Mouse (Mus musculus): ENCODE results near the gene Gm21958. TPM values are rescaled to one million over a fixed set of nuclear protein-coding genes. Genes with fewer than 3 reads are reported as not detected.

Gm21958 gene
- polyA plus RNA-seq, 1 experiment from 2014 or later: 0.34 TPM

DNA sequence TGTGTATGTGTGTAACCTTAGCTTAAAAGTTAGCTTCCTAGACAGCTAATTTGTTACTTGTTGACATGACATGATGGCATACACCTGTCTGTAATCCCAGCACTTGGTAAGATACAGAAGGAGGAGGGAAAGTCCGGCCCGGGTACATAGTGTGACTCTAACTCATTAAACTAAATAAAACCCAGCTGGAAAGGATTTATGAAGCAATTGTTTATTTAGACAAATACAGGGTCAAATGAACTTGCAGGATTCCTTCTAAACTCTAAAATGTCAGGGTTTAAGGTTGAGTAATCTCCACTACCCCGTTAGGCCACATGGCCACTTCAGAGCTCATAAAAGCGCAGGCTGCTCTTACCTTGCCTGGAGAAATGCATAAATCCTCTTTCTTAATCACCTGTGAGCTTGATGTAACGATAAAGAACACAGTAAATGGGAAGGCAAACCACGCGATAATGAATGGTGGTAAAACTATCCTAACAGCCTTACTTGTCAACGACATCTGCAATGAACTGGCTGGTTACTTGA is 17.5 kb upstream of the Gm21958 start:
- Histone ChIP-seq H3K4me1 (ENCODE audit: control insufficient read depth, insufficient read depth, low read length) (peaks cover 9% of the 10 kb centered on the region; the same call in 1 of the 2 replicates), H3K9ac (ENCODE audit: low read depth, low read length) (no peak overlapping the region), H3K4me2 (no peak overlapping the region), H3K27me3 (ENCODE audit: control insufficient read depth, insufficient read depth, low read length) (no peaks in the 10 kb centered on the region), H3K4me3 (ENCODE audit: low read depth, low read length) (no peak overlapping the region), H3K9me3 (replicated peaks; ENCODE audit: control insufficient read depth, low read length) (no peaks in the 10 kb centered on the region), H3K27ac (ENCODE audit: low read depth, low read length) (no peak overlapping the region), H3K36me3 (ENCODE audit: control insufficient read depth, insufficient read depth, low read length) (peaks cover 25% of the 10 kb centered on the region)
- 84% methylated on average over 8 of the region's 8 CpGs for WGBS (ENCODE audit: insufficient replicate concordance)
- ATAC-seq (replicated peaks; ENCODE audit: insufficient number of reproducible peaks, low FRiP score, low TSS enrichment): no peak

DNA sequence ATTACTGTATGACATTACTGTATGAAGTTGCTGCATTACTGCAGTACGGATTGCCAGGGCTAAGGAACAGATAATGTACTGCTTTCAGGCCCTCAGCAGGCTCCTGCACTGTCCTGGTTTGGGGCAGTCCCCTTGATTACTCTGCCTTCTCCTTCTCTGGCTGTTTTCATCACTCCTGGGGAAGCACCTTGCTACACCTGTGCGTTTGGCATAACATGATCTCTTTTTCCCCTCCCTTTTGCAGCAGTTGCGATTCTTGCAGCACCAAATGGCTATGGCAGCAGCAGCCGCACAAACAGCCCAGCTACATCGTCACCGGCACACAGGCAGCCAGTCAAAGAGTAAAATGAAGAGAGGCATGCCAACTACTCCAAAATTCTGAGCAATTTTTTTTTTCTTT is 13.9 kb upstream of the Gm21958 start:
- H3K9ac ChIP-seq (ENCODE audit: low read depth, low read length): no peak overlapping the region
- no peak overlapping the region for H3K4me3 ChIP-seq (ENCODE audit: low read depth, low read length)
- H3K4me2 ChIP-seq: no peak overlapping the region
- H3K36me3 ChIP-seq (ENCODE audit: control insufficient read depth, insufficient read depth, low read length): peaks cover 25% of the 10 kb centered on the region
- no peaks in the 10 kb centered on the region for H3K9me3 ChIP-seq (replicated peaks; ENCODE audit: control insufficient read depth, low read length)
- peaks cover 6% of the 10 kb centered on the region; the same call in 1 of the 2 replicates for H3K4me1 ChIP-seq (ENCODE audit: control insufficient read depth, insufficient read depth, low read length)
- WGBS (ENCODE audit: insufficient replicate concordance): 90% methylated on average over 6 of the region's 6 CpGs
- ATAC-seq (replicated peaks; ENCODE audit: insufficient number of reproducible peaks, low FRiP score, low TSS enrichment): no peak
- no peaks in the 10 kb centered on the region for H3K27me3 ChIP-seq (ENCODE audit: control insufficient read depth, insufficient read depth, low read length)
- H3K27ac ChIP-seq (ENCODE audit: low read depth, low read length): no peak overlapping the region

DNA sequence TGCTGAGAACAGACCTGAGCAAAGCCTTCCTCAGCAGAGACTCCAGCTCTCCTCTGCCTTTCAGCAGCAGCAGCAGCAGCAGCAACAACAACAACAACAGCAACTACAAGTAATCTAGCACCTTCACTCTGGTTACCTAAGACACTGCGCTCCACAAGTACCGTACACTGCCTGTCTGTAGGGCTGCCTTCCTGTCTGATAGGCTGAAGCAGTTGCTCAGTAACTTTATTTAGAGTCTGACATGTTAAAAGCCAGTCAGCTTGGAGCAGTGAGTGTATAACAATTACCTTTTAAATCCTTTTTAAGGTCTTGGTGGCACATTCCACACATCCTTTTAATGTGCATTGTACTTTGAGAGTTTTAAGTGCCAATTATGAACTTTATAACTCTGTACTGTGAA is 13.4 kb upstream of the Gm21958 start:
- WGBS (ENCODE audit: insufficient replicate concordance): 91% methylated on average over 2 of the region's 2 CpGs
- Histone ChIP-seq H3K4me1 (ENCODE audit: control insufficient read depth, insufficient read depth, low read length) (peaks cover 2% of the 10 kb centered on the region; the same call in 1 of the 2 replicates), H3K27me3 (ENCODE audit: control insufficient read depth, insufficient read depth, low read length) (no peaks in the 10 kb centered on the region), H3K4me2 (no peak overlapping the region), H3K9ac (ENCODE audit: low read depth, low read length) (no peak overlapping the region), H3K36me3 (ENCODE audit: control insufficient read depth, insufficient read depth, low read length) (peaks cover 25% of the 10 kb centered on the region), H3K27ac (ENCODE audit: low read depth, low read length) (no peak overlapping the region), H3K4me3 (ENCODE audit: low read depth, low read length) (no peak overlapping the region), H3K9me3 (replicated peaks; ENCODE audit: control insufficient read depth, low read length) (no peaks in the 10 kb centered on the region)
- no peak for ATAC-seq (replicated peaks; ENCODE audit: insufficient number of reproducible peaks, low FRiP score, low TSS enrichment)

DNA sequence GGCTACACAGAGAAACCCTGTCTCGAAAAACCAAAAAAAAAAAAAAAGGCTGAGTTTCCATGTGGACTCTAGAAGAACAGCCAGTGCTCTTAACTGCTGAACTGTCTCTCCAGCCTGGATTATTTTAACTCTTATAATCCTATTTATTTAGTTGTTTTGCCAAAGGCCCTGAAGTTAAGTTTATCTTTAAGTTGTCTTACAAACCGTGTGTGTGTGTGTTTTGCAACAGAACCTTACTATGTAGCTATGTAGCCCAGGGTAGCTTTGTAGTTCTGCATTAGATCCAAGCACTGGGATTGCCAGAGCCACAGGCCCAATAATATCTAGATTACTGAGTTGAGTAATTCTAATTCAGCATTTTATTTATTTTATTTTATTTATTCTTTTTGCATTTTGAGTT is 11.2 kb upstream of the Gm21958 start:
- no peak overlapping the region for H3K9ac ChIP-seq (ENCODE audit: low read depth, low read length)
- H3K4me3 ChIP-seq (ENCODE audit: low read depth, low read length): no peak overlapping the region
- no peak for ATAC-seq (replicated peaks; ENCODE audit: insufficient number of reproducible peaks, low FRiP score, low TSS enrichment)
- H3K27ac ChIP-seq (ENCODE audit: low read depth, low read length): no peak overlapping the region
- no peaks in the 10 kb centered on the region for H3K27me3 ChIP-seq (ENCODE audit: control insufficient read depth, insufficient read depth, low read length)
- no peaks in the 10 kb centered on the region for H3K9me3 ChIP-seq (replicated peaks; ENCODE audit: control insufficient read depth, low read length)
- H3K4me2 ChIP-seq: no peak overlapping the region
- no peaks in the 10 kb centered on the region for H3K4me1 ChIP-seq (ENCODE audit: control insufficient read depth, insufficient read depth, low read length)
- WGBS (ENCODE audit: insufficient replicate concordance): 72% methylated on average over 2 of the region's 2 CpGs
- peaks cover 30% of the 10 kb centered on the region for H3K36me3 ChIP-seq (ENCODE audit: control insufficient read depth, insufficient read depth, low read length)

DNA sequence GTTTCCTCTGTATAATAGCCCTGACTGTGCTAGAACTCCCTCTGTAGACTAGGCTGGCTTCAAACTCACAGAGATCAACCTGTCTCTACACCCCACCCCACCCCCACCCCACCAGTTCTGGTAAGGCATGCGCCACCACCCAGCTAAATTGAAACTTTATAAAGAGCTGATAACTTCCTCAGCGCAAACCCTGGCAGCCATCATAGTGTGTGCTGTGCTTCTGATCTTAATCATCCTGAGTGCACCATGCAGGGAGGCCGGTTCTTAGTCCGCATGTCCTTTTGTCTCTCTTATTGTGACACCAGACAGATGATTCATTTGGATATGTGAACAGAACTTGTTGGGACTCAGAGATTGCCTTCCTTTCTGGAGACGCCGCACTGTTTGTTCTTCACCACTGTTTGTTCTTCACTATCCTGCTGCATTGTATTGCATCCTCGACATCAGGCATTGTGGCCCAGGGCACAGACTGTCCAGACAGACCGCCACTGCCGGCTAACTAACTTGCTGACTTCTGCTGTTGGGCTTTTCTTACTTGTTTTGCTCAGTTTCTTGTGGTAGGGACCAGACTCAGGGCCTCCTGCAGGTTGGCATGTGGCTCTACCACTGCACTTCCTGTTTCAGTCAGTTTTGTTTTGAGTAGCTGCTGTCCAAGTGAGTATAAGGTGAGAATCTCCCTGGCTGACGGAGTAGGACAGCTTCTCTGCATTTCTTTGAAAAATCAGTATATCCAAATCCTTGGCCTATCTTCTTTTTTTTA is 9.8 kb upstream of the Gm21958 start:
- Histone ChIP-seq H3K9ac (ENCODE audit: low read depth, low read length) (no peak overlapping the region), H3K27ac (ENCODE audit: low read depth, low read length) (no peak overlapping the region), H3K9me3 (replicated peaks; ENCODE audit: control insufficient read depth, low read length) (no peaks in the 10 kb centered on the region), H3K27me3 (ENCODE audit: control insufficient read depth, insufficient read depth, low read length) (no peaks in the 10 kb centered on the region), H3K4me3 (ENCODE audit: low read depth, low read length) (no peak overlapping the region), H3K4me2 (no peak overlapping the region), H3K36me3 (ENCODE audit: control insufficient read depth, insufficient read depth, low read length) (peaks cover 30% of the 10 kb centered on the region), H3K4me1 (ENCODE audit: control insufficient read depth, insufficient read depth, low read length) (no peaks in the 10 kb centered on the region)
- 88% methylated on average over 10 of the region's 10 CpGs for WGBS (ENCODE audit: insufficient replicate concordance)
- ATAC-seq (replicated peaks; ENCODE audit: insufficient number of reproducible peaks, low FRiP score, low TSS enrichment): no peak

DNA sequence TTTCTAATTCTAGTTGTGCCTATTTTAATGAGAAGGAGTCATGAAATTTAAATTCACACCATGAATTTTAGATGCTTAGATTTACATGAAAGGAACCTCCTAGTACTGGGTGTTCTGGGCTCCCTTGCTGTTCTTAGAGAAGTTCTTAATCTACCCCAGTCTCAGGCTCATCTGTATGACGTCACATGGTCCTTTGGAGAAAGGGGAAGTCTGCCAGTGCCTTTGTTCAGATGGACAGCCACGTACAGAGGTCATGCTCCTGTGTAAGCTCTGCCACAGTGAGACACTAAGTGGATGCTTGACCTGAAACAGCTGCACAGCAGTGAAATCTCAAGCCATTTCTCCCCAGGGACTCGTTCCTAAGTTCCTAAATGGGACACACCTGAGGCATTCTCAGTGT is 4.8 kb upstream of the Gm21958 start:
- Histone ChIP-seq H3K4me1 (ENCODE audit: control insufficient read depth, insufficient read depth, low read length) (no peaks in the 10 kb centered on the region), H3K9ac (ENCODE audit: low read depth, low read length) (no peak overlapping the region), H3K9me3 (replicated peaks; ENCODE audit: control insufficient read depth, low read length) (no peaks in the 10 kb centered on the region), H3K27ac (ENCODE audit: low read depth, low read length) (no peak overlapping the region), H3K27me3 (ENCODE audit: control insufficient read depth, insufficient read depth, low read length) (no peaks in the 10 kb centered on the region), H3K4me2 (no peak overlapping the region), H3K36me3 (ENCODE audit: control insufficient read depth, insufficient read depth, low read length) (peaks cover 33% of the 10 kb centered on the region), H3K4me3 (ENCODE audit: low read depth, low read length) (no peak overlapping the region)
- ATAC-seq (replicated peaks; ENCODE audit: insufficient number of reproducible peaks, low FRiP score, low TSS enrichment): no peak
- 70% methylated on average over 3 of the region's 3 CpGs for WGBS (ENCODE audit: insufficient replicate concordance)

DNA sequence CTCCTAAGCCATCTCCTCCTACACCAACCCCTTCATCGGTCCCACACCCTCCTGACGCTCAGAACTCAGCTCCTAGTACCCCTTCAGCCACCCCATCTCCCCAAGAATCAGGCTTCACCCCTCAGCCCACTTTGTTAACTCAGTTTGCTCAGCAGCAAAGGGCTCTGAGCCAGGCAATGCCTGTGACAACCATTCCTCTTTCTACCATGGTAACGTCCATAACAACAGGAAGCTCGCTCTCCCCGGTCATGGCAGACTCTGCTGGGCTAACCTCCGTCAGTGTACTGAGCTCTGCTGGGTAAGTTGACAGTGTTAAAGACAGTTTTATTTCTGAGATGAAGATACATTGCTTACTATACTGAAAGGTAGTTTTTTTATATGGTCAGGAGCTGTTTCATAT is 3.2 kb upstream of the Gm21958 start:
- ATAC-seq (replicated peaks; ENCODE audit: insufficient number of reproducible peaks, low FRiP score, low TSS enrichment): no peak
- WGBS (ENCODE audit: insufficient replicate concordance): 86% methylated on average over 6 of the region's 6 CpGs
- H3K4me1 ChIP-seq (ENCODE audit: control insufficient read depth, insufficient read depth, low read length): no peaks in the 10 kb centered on the region
- H3K4me2 ChIP-seq: no peak overlapping the region
- H3K9me3 ChIP-seq (replicated peaks; ENCODE audit: control insufficient read depth, low read length): no peaks in the 10 kb centered on the region
- no peak overlapping the region for H3K4me3 ChIP-seq (ENCODE audit: low read depth, low read length)
- no peaks in the 10 kb centered on the region for H3K27me3 ChIP-seq (ENCODE audit: control insufficient read depth, insufficient read depth, low read length)
- H3K27ac ChIP-seq (ENCODE audit: low read depth, low read length): no peak overlapping the region
- H3K36me3 ChIP-seq (ENCODE audit: control insufficient read depth, insufficient read depth, low read length): peaks cover 33% of the 10 kb centered on the region
- H3K9ac ChIP-seq (ENCODE audit: low read depth, low read length): no peak overlapping the region

DNA sequence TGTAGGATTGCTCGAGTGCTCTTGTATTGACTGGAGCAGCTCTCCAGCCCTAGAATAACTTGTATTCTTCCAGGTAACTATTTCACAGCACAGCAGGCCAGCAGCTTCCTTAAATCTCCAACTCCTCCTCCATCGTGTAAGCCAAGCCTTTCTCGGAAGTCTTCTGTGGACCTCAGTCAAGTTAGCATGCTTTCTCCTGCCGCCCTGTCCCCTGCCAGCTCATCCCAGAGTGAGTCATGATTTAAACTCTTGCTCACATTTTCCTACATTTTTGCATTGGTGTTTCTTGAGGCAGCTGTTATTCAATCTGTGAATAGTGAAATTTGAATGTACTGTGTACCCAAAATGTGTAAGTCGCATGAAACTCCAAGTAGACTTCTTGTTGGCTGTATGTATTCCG is 1.3 kb upstream of the Gm21958 start:
- H3K36me3 ChIP-seq (ENCODE audit: control insufficient read depth, insufficient read depth, low read length): peaks cover 30% of the 10 kb centered on the region
- 89% methylated on average over 6 of the region's 6 CpGs for WGBS (ENCODE audit: insufficient replicate concordance)
- H3K27ac ChIP-seq (ENCODE audit: low read depth, low read length): no peak overlapping the region

DNA sequence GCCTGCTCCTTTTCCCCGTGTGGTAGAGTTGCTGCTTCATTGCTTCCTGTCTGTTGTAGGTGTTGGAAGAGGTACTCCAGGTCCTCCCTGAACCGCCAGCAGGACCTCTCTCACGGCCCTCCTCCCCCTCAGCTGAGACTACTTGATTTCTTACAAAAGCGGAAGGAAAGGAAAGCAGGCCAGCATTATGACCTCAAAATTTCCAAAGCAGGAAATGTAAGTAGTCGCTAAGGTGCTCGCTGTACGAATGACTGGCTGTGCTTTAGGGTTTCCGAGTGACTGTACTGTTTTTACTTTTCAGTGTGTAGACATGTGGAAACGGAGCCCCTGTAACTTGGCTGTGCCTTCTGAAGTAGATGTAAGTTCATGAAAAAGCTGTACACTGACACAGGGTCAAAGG is 5.2 kb downstream of the Gm21958 start:
- Histone ChIP-seq H3K36me3 (ENCODE audit: control insufficient read depth, insufficient read depth, low read length) (peaks cover 29% of the 10 kb centered on the region), H3K4me2 (no peak overlapping the region), H3K9me3 (replicated peaks; ENCODE audit: control insufficient read depth, low read length) (no peaks in the 10 kb centered on the region), H3K27ac (ENCODE audit: low read depth, low read length) (no peak overlapping the region), H3K27me3 (ENCODE audit: control insufficient read depth, insufficient read depth, low read length) (no peaks in the 10 kb centered on the region), H3K9ac (ENCODE audit: low read depth, low read length) (no peak overlapping the region), H3K4me3 (ENCODE audit: low read depth, low read length) (no peak overlapping the region), H3K4me1 (ENCODE audit: control insufficient read depth, insufficient read depth, low read length) (no peaks in the 10 kb centered on the region)
- WGBS (ENCODE audit: insufficient replicate concordance): 69% methylated on average over 9 of the region's 9 CpGs
- ATAC-seq (replicated peaks; ENCODE audit: insufficient number of reproducible peaks, low FRiP score, low TSS enrichment): no peak

More for the DNA sequence above, 1.3 kb upstream of the Gm21958 start:
- H3K9me3 ChIP-seq (replicated peaks; ENCODE audit: control insufficient read depth, low read length): no peaks in the 10 kb centered on the region
- no peak overlapping the region for H3K4me3 ChIP-seq (ENCODE audit: low read depth, low read length)
- no peak overlapping the region for H3K9ac ChIP-seq (ENCODE audit: low read depth, low read length)
- no peak for ATAC-seq (replicated peaks; ENCODE audit: insufficient number of reproducible peaks, low FRiP score, low TSS enrichment)
- H3K4me2 ChIP-seq: no peak overlapping the region
- no peaks in the 10 kb centered on the region for H3K4me1 ChIP-seq (ENCODE audit: control insufficient read depth, insufficient read depth, low read length)
- no peaks in the 10 kb centered on the region for H3K27me3 ChIP-seq (ENCODE audit: control insufficient read depth, insufficient read depth, low read length)

Measured in heart, embryonic 11.5 days (tissue).